Mouse (Mus musculus): ENCODE results near the gene Plxnb1. TPM values are rescaled to one million over a fixed set of nuclear protein-coding genes. Genes with fewer than 3 reads are reported as not detected.

Plxnb1 gene
- polyA plus RNA-seq, 1 experiment from 2014 or later = 14.2 TPM

DNA sequence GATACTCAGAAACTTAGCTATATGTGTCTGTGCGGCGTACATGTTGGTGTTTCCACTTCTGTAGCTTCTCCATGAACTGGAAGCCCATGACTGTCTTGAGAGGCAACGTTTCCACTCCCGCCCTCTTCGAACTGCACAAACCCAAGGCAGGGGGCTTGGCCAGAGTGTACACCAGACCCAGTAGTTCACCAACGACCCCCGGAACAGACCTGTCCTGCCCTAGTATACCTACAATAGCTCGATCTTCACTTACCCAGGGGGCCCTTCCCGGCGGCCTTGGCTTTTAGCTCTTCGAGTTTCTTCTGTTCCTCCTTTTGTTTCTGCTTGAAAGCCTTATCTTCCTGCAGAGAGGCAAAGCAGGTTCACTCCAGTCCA, 13.5 kb upstream of the Plxnb1 start:
- DNase-seq (ENCODE audit: low spot score) = no peak

GRCm38 (mm10) chr9:109082124-109082800, 12.9 kb upstream of the Plxnb1 start, which contains the start of the genes Ccdc51 and Tma7:
Gene Ccdc51 (plus strand): TSS chr9:109082493.
Gene Tma7 (minus strand): TSS chr9:109082587.
- under 1% methylated on average over 37 of the region's 37 CpGs for WGBS
- Histone ChIP-seq H3K27me3 (ENCODE audit: insufficient read depth, poor library complexity, severe bottlenecking) (no peaks in the 10 kb centered on the region), H3K4me1 (peaks cover 25% of the 10 kb centered on the region), H3K4me3 (peak within 1 kb of the TSS; percentile 91), H3K27ac (peak within 1 kb of the TSS; percentile 94), H3K36me3 (peaks cover 21% of the 10 kb centered on the region), H3K9me3 (no peaks in the 10 kb centered on the region)
- peak; percentile 97 for DNase-seq (ENCODE audit: low spot score)

More for the DNA sequence above, 13.5 kb upstream of the Plxnb1 start:
- Histone ChIP-seq H3K36me3 (peaks cover 21% of the 10 kb centered on the region), H3K27ac (peak overlapping the region; percentile 94), H3K9me3 (no peaks in the 10 kb centered on the region), H3K4me1 (peaks cover 22% of the 10 kb centered on the region), H3K4me3 (peak overlapping the region; percentile 91), H3K27me3 (ENCODE audit: insufficient read depth, poor library complexity, severe bottlenecking) (no peaks in the 10 kb centered on the region)
- WGBS = 7% methylated on average over 11 of the region's 11 CpGs

DNA sequence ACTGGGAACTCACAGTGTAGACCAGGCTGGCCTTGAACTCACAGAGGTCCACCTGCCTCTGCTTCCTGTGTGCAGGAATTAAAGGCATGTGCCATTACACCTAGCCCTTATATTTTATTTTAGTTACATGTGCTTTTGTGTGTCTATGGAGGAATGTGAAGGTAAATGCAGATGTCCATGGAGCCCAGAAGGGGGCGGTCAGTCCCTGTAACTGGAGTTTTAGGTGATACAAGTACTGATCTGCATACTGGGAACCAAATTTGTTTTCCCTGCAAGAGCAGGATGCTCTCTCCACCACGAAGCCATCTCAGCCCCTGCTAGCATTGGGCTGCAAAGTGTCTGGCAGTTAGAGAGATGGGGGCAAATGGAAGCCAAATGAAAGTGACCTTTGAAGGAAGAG, 10.3 kb upstream of the Plxnb1 start:
- H3K4me3 ChIP-seq = no peak overlapping the region
- WGBS = 19% methylated on average over 2 of the region's 2 CpGs
- H3K4me1 ChIP-seq = peaks cover 36% of the 10 kb centered on the region
- peaks cover 21% of the 10 kb centered on the region for H3K36me3 ChIP-seq
- H3K27ac ChIP-seq = no peak overlapping the region
- no peak for DNase-seq (ENCODE audit: low spot score)
- no peaks in the 10 kb centered on the region for H3K27me3 ChIP-seq (ENCODE audit: insufficient read depth, poor library complexity, severe bottlenecking)
- no peaks in the 10 kb centered on the region for H3K9me3 ChIP-seq

GRCm38 (mm10) chr9:109087987-109088386, 7.2 kb upstream of the Plxnb1 start:
- Histone ChIP-seq H3K36me3 (peaks cover 34% of the 10 kb centered on the region), H3K27me3 (ENCODE audit: insufficient read depth, poor library complexity, severe bottlenecking) (no peaks in the 10 kb centered on the region), H3K4me1 (peaks cover 28% of the 10 kb centered on the region), H3K27ac (no peak overlapping the region), H3K4me3 (no peak overlapping the region), H3K9me3 (no peaks in the 10 kb centered on the region)
- WGBS = 23% methylated on average over 5 of the region's 5 CpGs
- DNase-seq (ENCODE audit: low spot score) = no peak

DNA sequence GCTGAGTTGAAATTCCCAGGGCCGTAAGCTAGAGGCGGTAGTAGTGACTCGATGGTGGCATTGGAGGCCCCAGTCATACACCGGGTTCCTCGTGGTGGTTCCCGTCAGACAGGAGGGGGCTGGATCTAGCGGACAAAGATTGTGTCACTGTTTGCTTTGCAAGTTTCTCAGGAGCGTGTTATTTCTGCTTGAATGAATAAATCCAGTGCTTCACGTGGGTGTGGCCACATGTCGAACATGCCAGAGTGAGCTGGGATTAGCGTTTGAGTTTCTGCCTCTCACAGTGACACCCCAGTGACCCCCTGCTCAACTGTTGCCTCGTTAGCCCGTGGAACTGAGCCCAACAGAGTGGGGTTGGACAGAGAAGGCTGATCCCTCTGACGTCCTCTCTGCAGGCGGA, 4.7 kb upstream of the Plxnb1 start:
- Histone ChIP-seq H3K36me3 (peaks cover 34% of the 10 kb centered on the region), H3K9me3 (no peaks in the 10 kb centered on the region), H3K4me3 (no peak overlapping the region), H3K4me1 (peaks cover 47% of the 10 kb centered on the region), H3K27me3 (ENCODE audit: insufficient read depth, poor library complexity, severe bottlenecking) (no peaks in the 10 kb centered on the region), H3K27ac (no peak overlapping the region)
- WGBS = 83% methylated on average over 15 of the region's 15 CpGs
- no peak for DNase-seq (ENCODE audit: low spot score)

DNA sequence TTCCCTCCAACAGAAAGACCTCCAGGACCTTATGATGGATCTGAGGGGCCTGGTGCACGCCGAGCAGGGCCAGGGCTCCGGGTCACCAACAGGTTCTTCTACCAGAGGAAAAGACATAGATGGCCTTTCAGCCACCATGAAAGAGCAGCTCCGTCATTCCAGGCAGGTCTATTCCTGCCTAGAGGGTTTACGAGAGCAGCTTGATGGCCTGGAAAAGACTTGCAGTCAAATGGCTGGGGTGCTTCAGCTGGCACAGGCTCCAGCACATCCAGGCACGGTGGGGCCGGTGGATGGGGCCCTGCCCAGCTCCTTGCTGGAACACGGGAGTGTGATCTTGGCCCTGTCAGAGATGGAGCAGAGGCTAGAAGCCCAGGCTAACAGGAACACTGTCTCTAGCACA, 3.4 kb upstream of the Plxnb1 start:
- Histone ChIP-seq H3K4me1 (peaks cover 59% of the 10 kb centered on the region), H3K27me3 (ENCODE audit: insufficient read depth, poor library complexity, severe bottlenecking) (no peaks in the 10 kb centered on the region), H3K27ac (no peak overlapping the region), H3K36me3 (peaks cover 34% of the 10 kb centered on the region), H3K4me3 (no peak overlapping the region), H3K9me3 (no peaks in the 10 kb centered on the region)
- DNase-seq (ENCODE audit: low spot score) = no peak
- WGBS = 92% methylated on average over 8 of the region's 8 CpGs

GRCm38 (mm10) chr9:109092799-109093198, 2.4 kb upstream of the Plxnb1 start:
- Histone ChIP-seq H3K27me3 (ENCODE audit: insufficient read depth, poor library complexity, severe bottlenecking) (no peaks in the 10 kb centered on the region), H3K27ac (no peak overlapping the region), H3K9me3 (no peaks in the 10 kb centered on the region), H3K4me3 (no peak overlapping the region), H3K36me3 (peaks cover 34% of the 10 kb centered on the region), H3K4me1 (peaks cover 60% of the 10 kb centered on the region)
- DNase-seq (ENCODE audit: low spot score) = no peak
- 60% methylated on average over 6 of the region's 6 CpGs for WGBS

DNA sequence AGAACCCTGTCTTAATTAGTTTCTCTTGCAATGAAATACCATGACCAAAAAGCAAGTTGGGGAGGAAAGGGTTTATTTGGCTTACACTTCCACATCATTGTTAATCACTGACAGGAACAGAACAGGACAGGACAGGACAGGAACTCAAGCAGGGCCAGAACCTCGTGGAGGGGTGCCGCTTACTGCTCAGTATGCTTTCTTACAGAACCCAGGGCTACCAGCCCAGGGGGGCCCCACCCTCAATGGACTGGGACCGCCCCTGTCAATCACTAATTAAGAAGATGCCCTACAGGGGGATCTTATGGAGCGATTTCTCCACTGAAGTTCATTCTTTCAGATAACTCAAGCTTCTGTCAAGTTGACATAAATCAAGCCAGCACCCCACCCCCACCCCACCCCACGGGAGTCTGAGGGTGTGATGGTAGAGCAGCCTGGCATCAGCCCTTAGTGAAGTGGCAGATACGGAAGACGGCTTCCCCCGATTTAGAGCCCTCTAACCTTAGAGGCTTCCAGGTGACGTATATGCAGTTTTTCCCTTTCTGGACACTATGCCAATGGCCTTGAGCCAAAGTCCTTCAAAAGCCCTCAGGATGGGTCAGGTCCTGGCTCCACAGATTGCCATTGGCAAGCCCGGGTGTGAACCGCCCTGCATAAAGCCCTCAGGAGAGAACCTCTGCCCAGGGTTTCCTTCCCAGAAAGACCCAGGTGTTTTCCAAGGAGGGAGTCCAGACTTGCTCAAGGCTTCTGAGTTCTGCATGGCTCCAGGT, 1.2 kb upstream of the Plxnb1 start:
- H3K27me3 ChIP-seq (ENCODE audit: insufficient read depth, poor library complexity, severe bottlenecking) = no peaks in the 10 kb centered on the region
- peaks cover 66% of the 10 kb centered on the region for H3K4me1 ChIP-seq
- 16% methylated on average over 11 of the region's 11 CpGs for WGBS
- no peaks in the 10 kb centered on the region for H3K9me3 ChIP-seq
- peak overlapping the region; percentile 99 for H3K27ac ChIP-seq
- H3K4me3 ChIP-seq = peak overlapping the region; percentile 86
- DNase-seq (ENCODE audit: low spot score) = no peak
- peaks cover 32% of the 10 kb centered on the region for H3K36me3 ChIP-seq

- H3K27ac ChIP-seq = peak overlapping the region; percentile 99
- H3K36me3 ChIP-seq = peaks cover 28% of the 10 kb centered on the region
- no peak for DNase-seq (ENCODE audit: low spot score)
- no peaks in the 10 kb centered on the region for H3K9me3 ChIP-seq
- peaks cover 73% of the 10 kb centered on the region for H3K4me1 ChIP-seq
- no peaks in the 10 kb centered on the region for H3K27me3 ChIP-seq (ENCODE audit: insufficient read depth, poor library complexity, severe bottlenecking)
- peak overlapping the region; percentile 86 for H3K4me3 ChIP-seq
- WGBS = 1% methylated on average over 21 of the region's 21 CpGs
Observed at GRCm38 (mm10) chr9:109094553-109095136, 544 bp upstream of the Plxnb1 start.

DNA sequence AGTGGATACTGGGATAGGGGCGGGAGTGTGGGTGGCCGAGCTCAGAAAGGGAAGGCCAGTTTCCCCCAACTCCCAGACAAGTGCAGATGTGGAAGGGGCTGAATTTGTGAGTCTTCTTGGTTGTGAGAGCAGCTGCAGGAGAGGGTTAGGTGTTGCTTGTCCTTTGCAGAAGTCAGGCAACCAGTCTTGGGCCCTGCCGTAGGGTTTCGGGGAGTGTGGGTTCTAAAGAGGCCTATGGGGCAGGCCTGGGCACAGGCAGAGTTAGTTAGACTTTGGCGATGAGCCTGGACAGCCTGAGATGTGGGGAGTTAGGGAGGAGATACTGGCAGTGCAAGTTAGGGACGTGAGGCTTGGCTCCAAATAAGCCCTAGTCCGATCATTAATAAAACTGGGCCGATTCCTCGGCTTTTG, 1.1 kb downstream of the Plxnb1 start:
- H3K27me3 ChIP-seq (ENCODE audit: insufficient read depth, poor library complexity, severe bottlenecking) = no peaks in the 10 kb centered on the region
- no peaks in the 10 kb centered on the region for H3K9me3 ChIP-seq
- H3K27ac ChIP-seq = peak overlapping the region; percentile 99
- no peak for DNase-seq (ENCODE audit: low spot score)
- peaks cover 85% of the 10 kb centered on the region for H3K4me1 ChIP-seq
- H3K36me3 ChIP-seq = peaks cover 28% of the 10 kb centered on the region
- 43% methylated on average over 9 of the region's 9 CpGs for WGBS
- peak overlapping the region; percentile 86 for H3K4me3 ChIP-seq

GRCm38 (mm10) chr9:109096856-109097255, 1.7 kb downstream of the Plxnb1 start:
- peak; percentile 86 for DNase-seq (ENCODE audit: low spot score)
- Histone ChIP-seq H3K4me3 (peak overlapping the region; percentile 86), H3K27ac (peak overlapping the region; percentile 99), H3K4me1 (peaks cover 85% of the 10 kb centered on the region), H3K36me3 (peaks cover 27% of the 10 kb centered on the region), H3K9me3 (no peaks in the 10 kb centered on the region), H3K27me3 (ENCODE audit: insufficient read depth, poor library complexity, severe bottlenecking) (no peaks in the 10 kb centered on the region)
- 37% methylated on average over 6 of the region's 6 CpGs for WGBS

DNA sequence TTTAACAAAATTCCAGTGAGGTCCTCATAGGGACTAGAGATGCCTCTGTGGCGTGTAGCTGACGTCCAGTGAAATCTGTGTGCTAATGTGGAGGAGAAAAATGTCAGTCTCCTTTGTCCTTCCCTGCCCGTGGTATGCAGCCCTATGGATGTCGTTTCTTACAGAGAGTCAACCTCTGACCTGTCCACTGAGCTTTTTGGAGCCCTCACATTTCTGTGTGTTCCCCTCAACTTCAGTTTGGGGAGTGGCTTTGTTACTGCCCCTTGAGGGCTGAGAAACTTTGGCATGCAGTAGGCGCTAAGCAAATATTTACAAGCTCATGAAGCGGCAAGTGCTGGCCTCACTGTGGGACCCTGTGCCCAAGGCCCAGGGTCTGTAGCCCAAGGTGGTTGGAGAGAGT, 2.1 kb downstream of the Plxnb1 start:
- no peaks in the 10 kb centered on the region for H3K9me3 ChIP-seq
- H3K36me3 ChIP-seq = peaks cover 28% of the 10 kb centered on the region
- 39% methylated on average over 6 of the region's 6 CpGs for WGBS
- H3K27ac ChIP-seq = peak overlapping the region; percentile 99
- no peak for DNase-seq (ENCODE audit: low spot score)
- H3K4me1 ChIP-seq = peaks cover 85% of the 10 kb centered on the region
- H3K27me3 ChIP-seq (ENCODE audit: insufficient read depth, poor library complexity, severe bottlenecking) = no peaks in the 10 kb centered on the region
- H3K4me3 ChIP-seq = peak overlapping the region; percentile 86

- peak overlapping the region; percentile 86 for H3K4me3 ChIP-seq
- 50% methylated on average over 5 of the region's 5 CpGs for WGBS
Observed at GRCm38 (mm10) chr9:109097831-109098230, 2.6 kb downstream of the Plxnb1 start.

More at GRCm38 (mm10) chr9:109097831-109098230, 2.6 kb downstream of the Plxnb1 start:
- Histone ChIP-seq H3K4me1 (peaks cover 83% of the 10 kb centered on the region), H3K9me3 (no peaks in the 10 kb centered on the region), H3K27ac (peak overlapping the region; percentile 99), H3K36me3 (peaks cover 32% of the 10 kb centered on the region), H3K27me3 (ENCODE audit: insufficient read depth, poor library complexity, severe bottlenecking) (no peaks in the 10 kb centered on the region)
- DNase-seq (ENCODE audit: low spot score) = no peak

Measured in heart, embryonic 10.5 days (tissue).